Mouse (Mus musculus): Measurements from ENCODE around the gene Sik2. TPM values are rescaled to one million over a fixed set of nuclear protein-coding genes. Genes with fewer than 3 reads are reported as not detected.
A peak's percentile ranks its signal among the peaks of the same experiment; 100 is the strongest.

Gene Sik2
- polyA plus RNA-seq, 1 experiment from 2014 or later = 9.8 TPM

GRCm38 (mm10) chr9:50865803-50866202 lies 143.1 kb downstream of the Sik2 start:
- ATAC-seq (ENCODE audit: insufficient read depth) = no peak; the same call in 1 of the 2 replicates
- no peak overlapping the region for H3K4me2 ChIP-seq
- no peak overlapping the region for H3K27ac ChIP-seq (replicated peaks)
- H3K9ac ChIP-seq = no peak overlapping the region
- WGBS (ENCODE audit: insufficient replicate concordance) = 59% methylated on average over 8 of the region's 8 CpGs
- no peak overlapping the region for H3K4me3 ChIP-seq (replicated peaks)
- H3K27me3 ChIP-seq = no peaks in the 10 kb centered on the region
- peaks cover 98% of the 10 kb centered on the region for H3K36me3 ChIP-seq (replicated peaks)
- peaks cover under 1% of the 10 kb centered on the region for H3K4me1 ChIP-seq (replicated peaks)
- no peaks in the 10 kb centered on the region for H3K9me3 ChIP-seq (replicated peaks)

GRCm38 (mm10) chr9:50864877-50865276 lies 144.0 kb downstream of the Sik2 start:
- peaks cover 3% of the 10 kb centered on the region for H3K4me1 ChIP-seq (replicated peaks)
- peaks cover 98% of the 10 kb centered on the region for H3K36me3 ChIP-seq (replicated peaks)
- WGBS (ENCODE audit: insufficient replicate concordance) = 82% methylated on average over 5 of the region's 5 CpGs
- H3K27me3 ChIP-seq = no peaks in the 10 kb centered on the region
- no peak for ATAC-seq (ENCODE audit: insufficient read depth)
- H3K9me3 ChIP-seq (replicated peaks) = no peaks in the 10 kb centered on the region
- H3K27ac ChIP-seq (replicated peaks) = 0 out of 2 replicates have a peak overlapping the region, but pooled peaks have one; percentile 5
- no peak overlapping the region for H3K9ac ChIP-seq
- H3K4me3 ChIP-seq (replicated peaks) = no peak overlapping the region
- H3K4me2 ChIP-seq = no peak overlapping the region

GRCm38 (mm10) chr9:50863824-50864223 lies 145.0 kb downstream of the Sik2 start:
- no peaks in the 10 kb centered on the region for H3K27me3 ChIP-seq
- peaks cover 9% of the 10 kb centered on the region for H3K4me1 ChIP-seq (replicated peaks)
- WGBS (ENCODE audit: insufficient replicate concordance) = 88% methylated on average over 4 of the region's 4 CpGs
- peaks cover 100% of the 10 kb centered on the region for H3K36me3 ChIP-seq (replicated peaks)
- no peak overlapping the region for H3K9ac ChIP-seq
- ATAC-seq (ENCODE audit: insufficient read depth) = no peak
- no peak overlapping the region for H3K4me3 ChIP-seq (replicated peaks)
- H3K9me3 ChIP-seq (replicated peaks) = no peaks in the 10 kb centered on the region
- H3K4me2 ChIP-seq = no peak overlapping the region
- no peak overlapping the region for H3K27ac ChIP-seq (replicated peaks)

- Histone ChIP-seq H3K27ac (replicated peaks) (no peak overlapping the region), H3K4me2 (no peak overlapping the region), H3K9ac (no peak overlapping the region), H3K36me3 (replicated peaks) (peaks cover 78% of the 10 kb centered on the region), H3K27me3 (no peaks in the 10 kb centered on the region), H3K9me3 (replicated peaks) (no peaks in the 10 kb centered on the region), H3K4me1 (replicated peaks) (peaks cover 20% of the 10 kb centered on the region), H3K4me3 (replicated peaks) (no peak overlapping the region)
- no peak for ATAC-seq (ENCODE audit: insufficient read depth)
- WGBS (ENCODE audit: insufficient replicate concordance) = 89% methylated on average over 18 of the region's 18 CpGs
These were observed 147.6 kb downstream of the Sik2 start for GRCm38 (mm10) chr9:50861119-50861839.

GRCm38 (mm10) chr9:50858681-50859080 lies 150.2 kb downstream of the Sik2 start:
- peaks cover 45% of the 10 kb centered on the region for H3K4me1 ChIP-seq (replicated peaks)
- no peaks in the 10 kb centered on the region for H3K9me3 ChIP-seq (replicated peaks)
- H3K9ac ChIP-seq = no peak overlapping the region
- peak overlapping the region; percentile 47 for H3K4me2 ChIP-seq
- peaks cover 52% of the 10 kb centered on the region for H3K36me3 ChIP-seq (replicated peaks)
- 89% methylated on average over 6 of the region's 6 CpGs for whole genome bisulfite sequencing (ENCODE audit: insufficient replicate concordance)
- H3K27ac ChIP-seq (replicated peaks) = no peak overlapping the region; the same call in 1 of the 2 replicates
- H3K27me3 ChIP-seq = no peaks in the 10 kb centered on the region
- peak overlapping the region; percentile 25 for H3K4me3 ChIP-seq (replicated peaks)
- ATAC-seq (ENCODE audit: insufficient read depth) = no peak

GRCm38 (mm10) chr9:50857082-50857641 lies 151.7 kb downstream of the Sik2 start:
- WGBS (ENCODE audit: insufficient replicate concordance) = under 1% methylated on average over 46 of the region's 46 CpGs
- H3K4me1 ChIP-seq (replicated peaks) = peaks cover 60% of the 10 kb centered on the region
- peak; percentile 54 for ATAC-seq (ENCODE audit: insufficient read depth)

GRCm38 (mm10) chr9:50856341-50857081 lies 152.4 kb downstream of the Sik2 start:
- Histone ChIP-seq H3K36me3 (replicated peaks) (peaks cover 30% of the 10 kb centered on the region), H3K4me1 (replicated peaks) (peaks cover 67% of the 10 kb centered on the region), H3K4me2 (peak overlapping the region; percentile 72), H3K9me3 (replicated peaks) (no peaks in the 10 kb centered on the region), H3K27ac (replicated peaks) (peak overlapping the region; percentile 92), H3K9ac (peak overlapping the region; percentile 95), H3K27me3 (no peaks in the 10 kb centered on the region), H3K4me3 (replicated peaks) (peak overlapping the region; percentile 94)
- ATAC-seq (ENCODE audit: insufficient read depth) = peak; percentile 66
- 1% methylated on average over 45 of the region's 45 CpGs for WGBS (ENCODE audit: insufficient replicate concordance)

More at GRCm38 (mm10) chr9:50857082-50857641, 151.7 kb downstream of the Sik2 start:
- H3K9me3 ChIP-seq (replicated peaks) = no peaks in the 10 kb centered on the region
- no peaks in the 10 kb centered on the region for H3K27me3 ChIP-seq
- peak overlapping the region; percentile 94 for H3K4me3 ChIP-seq (replicated peaks)
- H3K4me2 ChIP-seq = peak overlapping the region; percentile 72
- H3K27ac ChIP-seq (replicated peaks) = peak overlapping the region; percentile 92
- peak overlapping the region; percentile 95 for H3K9ac ChIP-seq
- H3K36me3 ChIP-seq (replicated peaks) = peaks cover 37% of the 10 kb centered on the region

GRCm38 (mm10) chr9:50855780-50856179 lies 153.1 kb downstream of the Sik2 start:
- Histone ChIP-seq H3K4me2 (peak overlapping the region; percentile 72), H3K27me3 (no peaks in the 10 kb centered on the region), H3K9ac (peak overlapping the region; percentile 95), H3K36me3 (replicated peaks) (peaks cover 23% of the 10 kb centered on the region), H3K4me3 (replicated peaks) (peak overlapping the region; percentile 94), H3K4me1 (replicated peaks) (peaks cover 72% of the 10 kb centered on the region), H3K9me3 (replicated peaks) (no peaks in the 10 kb centered on the region), H3K27ac (replicated peaks) (peak overlapping the region; percentile 92)
- WGBS (ENCODE audit: insufficient replicate concordance) = 34% methylated on average over 5 of the region's 5 CpGs
- no peak for ATAC-seq (ENCODE audit: insufficient read depth)

- Histone ChIP-seq H3K4me3 (replicated peaks) (peak overlapping the region; percentile 20), H3K9ac (peak overlapping the region; percentile 38), H3K36me3 (replicated peaks) (peaks cover 17% of the 10 kb centered on the region), H3K4me1 (replicated peaks) (peaks cover 75% of the 10 kb centered on the region), H3K27me3 (no peaks in the 10 kb centered on the region), H3K9me3 (replicated peaks) (no peaks in the 10 kb centered on the region), H3K27ac (replicated peaks) (peak overlapping the region; percentile 92), H3K4me2 (peak overlapping the region; percentile 72)
- peak; percentile 47 for ATAC-seq (ENCODE audit: insufficient read depth)
- whole genome bisulfite sequencing (ENCODE audit: insufficient replicate concordance) = 27% methylated on average over 5 of the region's 5 CpGs
These were observed 153.6 kb downstream of the Sik2 start for GRCm38 (mm10) chr9:50855133-50855766.

GRCm38 (mm10) chr9:50854376-50854775 lies 154.5 kb downstream of the Sik2 start:
- peak; percentile 87 for ATAC-seq (ENCODE audit: insufficient read depth)
- H3K4me2 ChIP-seq = peak overlapping the region; percentile 72
- H3K36me3 ChIP-seq (replicated peaks) = peaks cover 9% of the 10 kb centered on the region
- H3K9ac ChIP-seq = peak overlapping the region; percentile 56
- H3K27ac ChIP-seq (replicated peaks) = peak overlapping the region; percentile 92
- WGBS (ENCODE audit: insufficient replicate concordance) = 28% methylated on average over 8 of the region's 8 CpGs
- no peaks in the 10 kb centered on the region for H3K9me3 ChIP-seq (replicated peaks)
- H3K27me3 ChIP-seq = no peaks in the 10 kb centered on the region
- H3K4me1 ChIP-seq (replicated peaks) = peaks cover 83% of the 10 kb centered on the region
- H3K4me3 ChIP-seq (replicated peaks) = peak overlapping the region; percentile 33
